Mouse (Mus musculus) thymus, postnatal 25 days (tissue): ENCODE results near the gene Slc38a9.

Experiments
- DNase-seq: peaks from one replicate; pipeline ENCODE4 v3.0.0; 2022

Gene Slc38a9

GRCm38 (mm10) chr13:112771447-112772208 is 111.1 kb downstream of the Slc38a9 start:
- no peak for DNase-seq

GRCm38 (mm10) chr13:112772252-112772651 is 111.7 kb downstream of the Slc38a9 start:
- DNase-seq: no peak

DNA sequence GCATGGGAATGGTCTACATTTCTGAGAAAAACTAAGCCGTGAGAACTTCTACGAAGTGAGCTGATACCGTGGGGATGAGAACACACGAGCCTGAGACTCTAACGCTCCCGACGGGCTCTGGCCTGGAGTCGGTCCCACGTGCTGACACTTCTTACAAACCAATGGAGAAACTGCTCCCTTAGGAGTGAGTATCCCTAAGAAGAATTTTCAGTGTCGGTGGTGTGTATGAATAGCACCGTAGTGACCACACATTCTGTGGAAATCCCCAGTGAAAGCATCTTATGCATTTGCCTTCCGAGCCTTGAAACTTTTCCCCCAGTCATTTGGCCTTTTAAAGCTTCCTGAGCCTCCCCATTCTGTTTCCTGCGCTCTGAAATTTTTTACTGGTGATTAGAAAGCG is 112.3 kb downstream of the Slc38a9 start:
- no peak for DNase-seq

DNA sequence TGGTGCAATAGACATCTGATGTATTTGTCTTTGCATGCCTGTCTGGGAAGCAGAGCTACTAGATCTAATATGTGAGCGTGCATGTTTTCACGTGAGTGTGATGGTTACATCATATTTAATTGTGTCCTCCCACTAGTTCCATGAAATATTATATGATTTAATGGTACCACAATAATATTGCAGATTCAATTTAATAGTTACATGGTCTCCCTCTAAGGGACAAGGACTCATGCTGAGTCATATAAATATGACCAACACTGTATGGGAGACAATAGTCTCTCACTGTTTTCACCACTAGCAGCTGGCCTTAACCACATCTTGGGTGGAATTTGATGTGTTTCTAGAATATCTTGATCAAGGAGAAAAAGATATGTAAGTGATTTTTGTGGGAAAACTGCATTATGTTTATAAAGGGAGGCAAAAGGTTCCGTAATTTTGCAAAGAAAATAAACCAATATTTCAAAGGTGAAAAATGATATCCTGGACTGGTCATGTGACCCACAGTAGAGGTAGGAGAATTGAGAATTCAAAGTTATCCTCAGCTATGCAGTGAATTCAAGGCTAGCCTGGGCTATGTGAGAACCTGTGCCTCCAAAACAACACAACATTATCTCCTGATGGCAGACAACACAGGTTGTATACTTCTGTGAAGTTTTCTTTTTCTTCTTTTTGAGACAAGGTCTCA is 113.6 kb downstream of the Slc38a9 start:
- no peak for DNase-seq

DNA sequence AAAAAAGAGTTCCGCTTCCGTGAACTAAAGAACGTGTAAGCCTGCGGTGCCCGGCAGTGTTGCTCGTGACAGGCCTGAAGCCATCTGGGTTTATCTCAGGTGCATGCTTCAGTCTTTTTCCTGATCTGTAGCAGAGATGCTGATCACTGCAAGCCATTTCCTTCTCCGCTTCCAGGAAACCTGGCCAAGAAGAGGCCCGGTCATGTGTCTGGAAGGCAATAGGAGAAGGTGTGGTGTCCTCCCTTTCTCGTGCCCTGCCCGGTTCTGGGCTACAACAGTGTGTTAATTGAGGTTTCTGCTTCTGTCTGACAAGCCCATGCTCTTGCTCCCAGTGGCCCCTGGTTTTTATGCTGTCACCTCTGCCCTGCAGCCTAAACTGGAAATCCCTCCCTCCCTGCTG is 115.3 kb downstream of the Slc38a9 start:
- DNase-seq: no peak

DNA sequence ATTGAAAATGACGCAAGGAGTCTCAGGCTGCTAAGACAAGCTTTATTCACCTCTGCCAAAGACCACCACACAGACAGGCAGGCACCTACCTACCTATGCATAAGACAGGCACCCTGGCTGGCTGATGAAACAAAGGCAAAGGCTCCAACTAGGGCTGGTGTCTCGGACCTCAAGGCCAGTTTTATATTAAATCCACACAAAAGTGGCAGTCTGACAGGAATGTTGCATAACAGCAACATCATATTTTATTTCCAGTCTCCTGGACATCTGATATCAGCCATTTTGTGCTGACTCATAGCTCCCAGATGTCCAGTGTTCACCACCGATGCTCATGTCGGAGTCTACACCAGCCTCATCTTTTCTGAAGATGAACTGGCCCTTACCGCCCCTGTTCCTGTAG is 117.9 kb downstream of the Slc38a9 start:
- DNase-seq: no peak

DNA sequence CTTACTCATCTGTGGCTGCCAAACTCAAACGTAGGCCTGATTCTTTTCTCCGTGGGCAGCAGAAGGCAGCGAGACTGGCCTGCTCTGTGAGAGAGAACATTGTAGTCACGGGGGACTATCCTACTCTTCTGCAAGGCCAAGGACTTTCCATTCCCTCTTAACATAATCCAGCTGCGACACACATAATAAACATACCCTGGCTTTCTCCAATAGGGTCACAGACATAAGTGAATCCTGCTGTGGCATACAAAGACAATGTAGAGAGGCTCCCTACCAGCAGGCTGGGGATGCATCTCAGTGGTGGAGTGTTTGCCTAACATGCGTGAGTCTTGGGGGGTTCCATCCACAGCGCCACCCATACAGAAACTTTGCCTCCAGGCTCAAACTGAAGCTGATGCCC is 124.8 kb downstream of the Slc38a9 start:
- no peak for DNase-seq

DNA sequence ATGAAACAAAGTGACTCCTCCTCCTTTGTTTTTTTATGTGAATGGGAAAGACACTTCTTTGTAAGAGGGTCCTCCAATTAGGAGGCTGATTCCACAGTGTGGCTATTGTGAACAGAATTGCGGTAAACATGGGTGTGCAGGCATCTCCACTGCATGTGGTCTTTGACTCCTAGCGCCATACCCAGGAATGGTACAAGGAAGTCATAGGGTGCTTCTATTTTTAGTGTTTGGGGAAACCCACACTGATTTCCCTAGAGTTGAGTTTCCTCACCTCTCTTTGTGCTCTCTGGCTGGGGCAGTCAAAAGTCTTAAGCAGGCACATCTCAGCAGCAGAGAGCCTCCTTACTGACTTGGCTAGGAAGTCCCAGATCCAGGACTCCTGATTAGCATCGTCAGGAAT is 125.6 kb downstream of the Slc38a9 start:
- DNase-seq: no peak

DNA sequence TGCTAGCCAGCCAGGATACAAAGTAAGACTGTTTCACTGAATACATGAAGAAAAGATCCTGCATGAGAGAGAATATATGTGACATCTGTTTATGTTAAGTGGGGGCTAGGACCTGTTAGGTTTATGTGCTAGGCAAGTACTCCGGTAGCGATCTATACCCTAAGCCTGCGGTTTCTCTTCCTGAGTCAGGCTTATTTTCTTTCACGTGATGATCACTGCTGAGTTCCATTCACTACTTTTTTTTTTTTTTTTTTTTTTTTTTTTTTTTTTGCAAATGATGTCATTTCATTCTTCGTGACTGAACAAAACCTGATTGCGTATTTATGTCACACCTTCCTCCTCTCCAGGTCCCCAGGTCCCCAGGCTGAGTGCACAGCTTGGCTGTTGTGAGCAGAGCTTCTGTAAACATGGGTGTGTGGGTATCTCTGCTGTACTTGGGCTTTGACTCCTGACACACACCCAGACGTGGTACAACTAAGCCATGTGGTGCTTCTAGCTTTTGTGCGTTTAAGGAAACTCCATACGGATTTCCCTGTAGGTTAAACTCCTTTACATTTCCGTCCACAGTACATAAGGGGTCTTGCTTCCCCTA is 126.5 kb downstream of the Slc38a9 start:
- no peak for DNase-seq
